Mouse (Mus musculus) liver, adult (tissue): Measurements from ENCODE around the gene Kdelr3.

ENCODE experiments used
- GATA4 ChIP-seq: IDR thresholded peaks from 2 replicates; pipeline ENCODE4 v1.6.1; 2014; ENCODE audit warnings: mild to moderate bottlenecking, low read length; ENCODE audit not compliant: insufficient replicate concordance

The Kdelr3 gene

DNA sequence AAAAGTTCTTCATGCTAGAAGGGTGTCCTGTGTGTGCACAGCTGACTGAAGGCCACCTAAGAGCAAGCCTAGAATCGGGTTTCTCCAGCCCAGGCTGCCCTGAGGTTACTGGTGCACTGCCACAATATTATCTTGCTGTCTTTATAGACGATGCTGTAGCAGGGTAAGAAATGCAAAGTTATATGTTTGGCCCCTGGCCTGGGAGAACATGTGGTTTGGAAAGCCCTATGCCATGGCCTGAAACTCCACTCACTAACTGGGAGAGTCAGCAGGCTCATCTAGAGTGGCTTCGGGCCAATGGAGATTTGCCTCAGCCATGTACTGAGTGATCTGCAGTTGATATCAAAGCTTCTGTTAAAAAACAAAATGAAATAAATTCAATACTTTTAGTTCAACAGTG is 17.6 kb downstream of the Kdelr3 start:
- no peak for TF ChIP-seq GATA4

DNA sequence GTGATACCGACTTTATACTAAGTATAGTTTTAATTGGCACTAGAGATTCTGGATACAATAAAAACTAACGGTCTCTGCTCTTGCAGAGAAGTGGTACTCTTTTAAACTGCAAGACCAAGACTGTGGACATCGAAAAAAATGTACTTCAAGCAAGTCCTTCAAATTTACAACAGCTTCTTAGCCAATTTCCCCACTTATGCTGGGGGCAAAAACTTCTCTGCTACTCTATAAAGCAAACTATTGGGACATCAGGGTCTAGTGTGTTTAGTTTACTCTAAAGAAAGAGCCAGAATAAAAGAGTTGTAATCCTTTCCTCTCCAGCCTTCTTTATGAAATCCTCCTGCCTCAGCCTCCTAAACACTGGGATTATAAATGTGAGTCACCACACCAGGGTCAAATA is 27.8 kb downstream of the Kdelr3 start:
- TF ChIP-seq GATA4, result no peak

DNA sequence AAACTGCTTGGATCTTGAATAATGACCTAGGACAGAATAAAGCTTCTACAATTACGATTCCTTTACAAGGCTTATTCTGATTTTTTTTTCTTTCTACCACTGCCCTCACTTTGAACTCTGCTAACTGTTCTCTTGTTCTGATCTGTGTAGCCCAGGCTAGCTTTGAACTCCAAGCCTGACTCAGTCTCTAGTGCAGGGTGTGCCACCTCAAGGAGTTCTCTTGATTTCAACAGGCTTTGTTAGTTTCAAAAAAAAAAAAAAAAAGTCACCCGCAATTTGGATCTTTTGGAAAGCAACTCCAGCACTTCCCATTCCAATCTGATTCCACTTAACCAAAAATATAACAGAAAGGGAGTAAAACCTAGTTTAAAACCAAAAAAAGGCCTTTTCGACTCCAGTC is 29.3 kb downstream of the Kdelr3 start:
- no peak for TF ChIP-seq GATA4

DNA sequence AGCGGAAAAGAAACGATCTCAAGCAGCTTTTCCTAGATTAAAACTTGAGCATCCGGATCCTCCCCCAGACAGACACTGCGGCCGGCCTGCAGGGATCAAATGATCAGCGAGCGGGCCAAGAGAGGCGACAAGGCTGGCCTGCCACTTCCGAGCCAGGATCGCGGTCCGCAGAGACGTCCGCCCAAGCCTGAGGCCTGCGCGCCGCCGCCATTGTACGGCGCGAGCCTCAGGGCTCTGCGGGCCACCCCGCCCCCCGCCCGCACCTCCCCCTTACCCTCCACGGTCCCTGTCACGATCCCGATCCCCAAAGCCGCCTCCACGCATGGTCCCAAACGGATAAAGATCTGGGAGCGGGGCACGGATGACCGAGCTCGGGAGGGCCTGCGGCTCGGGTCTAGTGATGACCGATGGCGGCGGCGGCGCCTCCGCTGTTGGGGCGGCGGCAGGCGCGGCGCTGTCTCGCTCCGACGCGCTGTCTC is 29.7 kb downstream of the Kdelr3 start:
- peak; percentile 24; the same call in 1 of the 2 replicates for TF ChIP-seq GATA4

DNA sequence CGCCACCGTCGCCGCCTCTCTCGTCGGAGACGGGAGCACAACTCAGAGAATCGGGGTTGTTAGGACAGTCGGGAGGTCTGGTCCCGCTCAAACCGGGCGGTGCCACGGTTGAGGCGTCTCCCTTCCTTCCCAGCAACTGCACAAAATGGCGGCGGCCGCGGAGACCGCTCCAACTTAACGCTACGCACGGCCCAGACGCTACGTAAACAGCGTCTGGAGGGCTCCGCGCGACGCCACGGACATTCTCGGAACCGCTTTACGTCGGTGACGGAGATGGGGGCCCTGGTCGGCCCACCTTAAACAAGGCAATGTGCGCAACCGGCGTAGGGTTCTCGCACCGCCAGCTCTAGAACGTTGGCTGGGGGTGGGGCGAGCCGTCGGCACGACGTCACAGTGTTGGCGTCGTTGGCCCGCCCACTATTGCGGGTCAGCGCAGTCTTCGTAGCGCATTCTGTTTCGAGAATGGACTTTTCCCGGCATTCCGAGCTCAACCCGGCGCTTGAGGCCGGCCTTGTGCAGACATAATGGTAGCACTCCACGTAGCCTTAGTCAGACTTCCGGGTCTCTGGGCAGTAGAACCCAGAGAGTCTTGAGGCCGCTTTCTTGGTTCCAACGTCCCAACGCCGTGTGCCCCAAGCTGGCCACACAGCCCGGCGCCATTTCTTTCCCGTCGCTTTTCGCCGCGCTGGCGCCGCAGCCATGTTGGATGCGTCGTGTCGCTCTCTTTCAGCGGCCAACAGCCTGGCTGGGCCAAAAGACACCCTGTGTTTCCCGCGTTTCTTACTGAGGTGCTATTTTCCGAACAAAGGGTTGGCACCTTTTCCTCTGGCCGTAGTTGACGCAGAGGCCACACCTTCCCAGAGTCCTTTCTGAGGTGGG is 30.4 kb downstream of the Kdelr3 start, which contains the start of gene Ddx17:
Gene Ddx17 (minus strand): TSS at position 332 of the 879 bp plus-strand sequence.
- peak; percentile 44; the same call in 1 of the 2 replicates for TF ChIP-seq GATA4

- no peak for TF ChIP-seq GATA4
Observed at GRCm38 (mm10) chr15:79547289-79547820, 31.1 kb downstream of the Kdelr3 start.

GRCm38 (mm10) chr15:79548226-79548625 is 32.0 kb downstream of the Kdelr3 start:
- TF ChIP-seq GATA4, result no peak

GRCm38 (mm10) chr15:79552566-79552965 is 36.4 kb downstream of the Kdelr3 start:
- TF ChIP-seq GATA4, result no peak

DNA sequence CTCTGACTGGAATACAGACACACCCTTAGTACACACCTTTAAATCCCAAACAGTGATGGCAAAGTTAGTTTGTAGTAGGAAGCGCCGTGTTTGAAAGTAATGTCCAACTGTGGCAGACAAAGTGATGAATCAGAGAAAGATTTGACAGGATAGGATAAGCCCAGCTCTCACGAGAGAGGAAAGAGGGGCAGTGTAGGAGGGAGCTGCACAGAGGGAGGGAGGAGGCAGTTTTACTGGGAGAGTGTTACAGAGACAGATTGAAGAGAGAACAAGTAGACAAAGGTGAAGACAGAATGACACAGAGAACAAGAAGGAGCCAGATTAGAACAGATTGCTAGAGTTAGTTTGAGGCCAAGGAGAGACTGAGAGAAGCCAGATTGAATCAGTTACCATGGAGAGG is 43.4 kb downstream of the Kdelr3 start:
- TF ChIP-seq GATA4, result no peak

GRCm38 (mm10) chr15:79562417-79562816 is 46.2 kb downstream of the Kdelr3 start:
- TF ChIP-seq GATA4, result no peak

DNA sequence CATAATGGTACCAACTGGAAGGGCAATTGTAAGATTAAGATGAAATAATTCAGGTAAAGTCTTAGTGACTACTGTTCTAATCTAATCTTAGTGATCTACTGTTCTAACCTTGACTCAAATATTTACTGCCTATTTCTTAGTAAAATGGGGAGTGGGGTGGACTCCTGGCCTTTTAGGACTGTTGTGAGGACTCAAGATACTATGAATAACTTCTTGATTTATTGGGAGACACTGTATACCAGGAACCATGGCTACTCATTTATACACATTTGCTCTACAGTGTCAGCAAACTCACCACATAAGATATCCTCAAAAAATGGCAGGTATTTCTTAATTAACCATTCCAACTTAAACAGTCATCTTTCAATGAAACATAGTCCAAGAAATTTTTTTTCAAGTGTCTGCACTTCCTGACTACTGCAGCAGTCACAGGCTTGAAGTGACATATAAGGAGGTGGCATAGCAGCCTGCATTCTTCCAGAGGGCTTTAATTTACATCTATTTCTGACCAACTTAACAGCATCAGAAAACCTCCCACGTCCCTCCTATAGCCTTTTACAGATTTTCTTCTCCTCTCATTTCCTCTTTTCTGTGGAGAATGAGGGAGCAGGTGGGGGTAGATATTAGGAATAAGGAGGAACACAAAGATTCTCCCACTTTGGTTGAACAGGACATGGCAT is 59.5 kb downstream of the Kdelr3 start:
- no peak for TF ChIP-seq GATA4

DNA sequence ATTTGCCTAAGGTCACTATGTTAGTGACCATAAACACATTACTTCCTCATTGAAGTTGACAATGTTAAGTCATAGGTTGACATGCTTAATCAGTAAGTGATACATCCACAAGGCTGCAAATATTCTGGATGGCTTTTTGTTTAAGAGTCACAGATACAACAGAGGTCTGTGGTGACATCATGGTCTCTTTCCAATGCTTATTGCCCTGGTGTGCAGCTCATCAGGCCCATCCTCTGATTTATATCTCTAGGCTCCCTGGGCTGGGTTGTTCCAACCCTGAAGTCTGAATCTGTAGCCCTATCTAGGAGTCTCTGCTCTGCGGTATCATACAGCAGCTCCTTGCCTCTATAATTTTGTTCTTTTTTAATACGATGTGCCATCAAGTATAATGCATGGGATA is 60.7 kb downstream of the Kdelr3 start:
- TF ChIP-seq GATA4, result no peak
